Mouse (Mus musculus) thymus, postnatal 4 days (tissue): Measurements from ENCODE around the gene Ano2.

Experiments
- DNase-seq: peaks from one replicate; pipeline ENCODE4 v3.0.0; 2021

The Ano2 gene

DNA sequence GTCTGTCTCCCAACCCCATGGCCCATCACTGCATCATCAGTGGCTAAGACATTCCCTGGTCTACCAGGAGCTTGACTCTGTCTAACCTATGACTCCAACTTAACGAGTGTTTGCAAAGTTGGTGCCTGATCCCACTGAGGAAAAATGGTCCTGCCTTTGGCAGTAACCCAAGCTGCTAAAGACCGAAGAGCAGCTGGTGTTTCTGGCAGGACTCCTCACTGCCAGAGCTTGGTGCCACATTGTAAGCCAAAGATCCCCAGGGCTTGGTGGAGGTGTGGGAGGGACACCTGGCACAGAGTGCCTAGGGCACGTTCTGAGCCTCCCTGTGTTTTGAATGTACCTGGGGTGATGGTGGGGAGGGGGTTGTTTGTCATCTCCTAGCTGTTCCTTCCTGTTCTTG is 232.5 kb downstream of the Ano2 start:
- DNase-seq, result no peak

- DNase-seq, result no peak
These were observed 234.8 kb downstream of the Ano2 start for GRCm38 (mm10) chr6:125924979-125925378.

- no peak for DNase-seq
These were observed 235.6 kb downstream of the Ano2 start for GRCm38 (mm10) chr6:125925861-125926260.

DNA sequence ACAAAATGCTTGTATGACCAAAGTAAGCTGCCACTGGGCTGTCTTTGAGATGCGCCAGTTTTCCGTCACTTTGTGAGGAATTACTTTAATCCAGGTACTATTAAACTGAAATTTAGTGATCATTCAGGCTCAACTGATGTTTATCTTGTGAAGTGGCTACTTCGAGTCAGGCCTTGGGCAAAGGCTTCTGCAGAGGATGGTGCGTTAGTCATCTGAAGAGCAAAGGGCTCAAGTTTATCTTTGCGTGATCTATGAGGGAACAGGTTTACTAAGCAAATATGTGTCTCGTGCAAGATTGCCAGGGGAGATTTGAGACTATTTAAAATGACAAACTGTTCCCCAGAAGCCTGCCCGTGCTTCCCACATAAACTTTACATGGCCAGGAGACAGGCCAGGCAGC is 241.7 kb downstream of the Ano2 start:
- DNase-seq, result no peak

DNA sequence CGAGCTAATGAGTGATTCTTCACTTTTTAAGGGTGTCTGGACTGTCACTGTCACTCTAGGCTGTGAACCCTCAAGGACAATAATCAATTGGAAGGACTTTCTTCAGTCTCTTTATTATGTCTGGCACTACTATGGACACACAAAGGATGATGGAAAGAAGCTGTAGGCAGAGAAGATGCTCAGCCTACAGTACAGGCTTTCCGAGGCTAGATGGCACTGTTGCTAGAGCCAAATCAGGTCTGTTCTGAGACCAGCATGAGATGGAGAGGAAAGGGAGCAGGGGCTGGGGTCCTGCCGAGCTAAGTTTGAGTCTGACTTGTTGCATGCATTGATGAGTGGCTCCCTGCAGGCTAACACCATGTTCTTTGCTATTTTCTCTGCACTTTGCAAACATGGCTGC is 264.7 kb downstream of the Ano2 start:
- no peak for DNase-seq

DNA sequence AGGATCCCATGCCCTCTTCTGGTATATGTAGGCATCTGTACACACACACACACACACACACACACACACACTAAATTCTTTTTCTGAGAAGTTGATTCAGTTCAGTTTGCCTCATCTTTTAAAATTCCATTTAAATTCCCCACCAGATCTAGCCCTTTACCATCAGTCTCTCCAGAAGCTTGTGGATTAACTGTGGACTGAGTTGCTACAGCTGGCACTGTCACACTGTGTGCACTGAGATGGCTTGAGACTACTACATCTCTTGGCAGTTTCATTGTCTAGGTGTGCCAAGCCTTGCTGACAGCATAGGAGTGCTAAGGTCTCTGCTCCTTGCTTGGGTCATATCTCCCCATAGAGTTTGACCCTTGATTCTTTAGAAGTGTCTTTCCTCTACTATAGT is 283.3 kb downstream of the Ano2 start:
- no peak for DNase-seq

GRCm38 (mm10) chr6:125975788-125976465 is 285.7 kb downstream of the Ano2 start:
- no peak for DNase-seq

DNA sequence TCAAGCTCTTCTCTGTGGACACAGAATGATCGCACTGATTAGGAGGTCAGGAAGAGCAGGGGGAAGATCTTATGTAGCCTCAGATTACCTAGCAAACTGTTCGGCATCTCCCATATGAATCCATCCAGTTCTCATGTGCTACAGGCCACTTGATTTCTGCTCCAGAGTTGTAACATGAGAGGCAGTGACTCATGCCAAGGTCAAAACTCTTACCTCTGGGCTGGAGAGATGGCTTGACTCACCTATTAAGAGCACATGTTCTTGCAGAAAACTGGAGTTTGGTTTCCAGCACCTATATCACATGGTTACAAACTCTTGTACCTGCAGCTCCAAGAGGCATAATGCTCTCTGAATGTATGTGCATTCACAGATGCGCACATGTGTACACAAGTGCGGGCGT is 289.4 kb downstream of the Ano2 start:
- DNase-seq, result no peak

DNA sequence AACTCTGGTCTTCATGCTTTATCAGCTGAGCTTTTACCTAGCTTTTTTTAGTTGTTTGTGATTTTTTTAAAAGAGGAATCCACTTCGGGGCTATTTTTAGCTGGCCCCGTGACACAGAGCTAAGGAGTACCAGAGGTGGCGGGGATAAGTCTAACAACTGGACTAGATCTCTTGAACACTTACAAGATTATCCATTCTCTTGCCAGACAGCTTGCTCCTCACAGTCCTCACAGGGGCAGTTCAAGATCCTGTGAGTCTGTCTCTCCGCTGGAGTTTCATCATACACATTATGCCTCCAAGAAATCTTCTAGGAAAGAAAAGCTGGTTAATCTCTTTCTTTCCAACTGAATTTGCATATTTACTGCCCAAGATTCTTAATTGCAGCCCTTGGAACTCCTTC is 293.8 kb downstream of the Ano2 start:
- no peak for DNase-seq

DNA sequence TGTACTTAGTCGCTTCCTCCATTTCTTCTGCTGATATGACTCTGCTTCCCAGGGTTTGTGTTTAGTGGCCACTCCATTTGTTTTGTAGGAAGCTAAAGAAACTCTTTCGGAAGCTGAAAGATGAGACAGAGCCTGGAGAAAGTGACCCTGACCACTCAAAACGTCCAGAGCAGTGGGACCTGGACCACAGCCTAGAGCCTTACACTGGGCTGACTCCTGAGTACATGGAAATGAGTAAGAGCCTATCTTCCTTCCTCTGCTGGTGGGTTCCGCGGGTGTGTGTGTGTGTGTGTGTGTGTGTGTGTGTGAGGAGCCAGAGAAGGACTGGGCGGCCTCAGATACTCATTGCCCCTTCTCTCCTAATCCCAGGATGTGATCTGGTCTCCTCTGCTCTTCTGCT is 302.5 kb downstream of the Ano2 start:
- no peak for DNase-seq

- DNase-seq, result no peak
These were observed 311.6 kb downstream of the Ano2 start for GRCm38 (mm10) chr6:126001797-126002196.

GRCm38 (mm10) chr6:126003002-126003742 is 313.0 kb downstream of the Ano2 start:
- no peak for DNase-seq

DNA sequence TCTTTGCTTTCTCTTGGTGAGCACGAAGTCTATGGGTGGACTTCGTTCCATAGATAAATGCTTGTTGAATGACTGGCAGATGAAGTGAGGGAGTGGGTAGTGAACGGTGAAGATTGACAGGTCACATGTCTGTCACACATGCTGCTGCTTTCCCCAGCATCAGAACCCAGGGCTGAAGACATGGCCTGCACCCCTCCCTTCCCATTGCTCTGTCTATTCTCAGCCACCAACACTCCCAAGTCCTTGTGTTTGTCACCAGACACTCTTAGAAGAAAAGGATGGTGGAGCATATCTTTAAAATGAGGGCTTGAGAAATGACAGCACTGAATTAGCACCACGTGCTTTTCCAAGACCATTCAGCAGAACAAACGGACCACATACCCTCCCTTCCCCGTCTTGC is 316.4 kb downstream of the Ano2 start:
- no peak for DNase-seq

DNA sequence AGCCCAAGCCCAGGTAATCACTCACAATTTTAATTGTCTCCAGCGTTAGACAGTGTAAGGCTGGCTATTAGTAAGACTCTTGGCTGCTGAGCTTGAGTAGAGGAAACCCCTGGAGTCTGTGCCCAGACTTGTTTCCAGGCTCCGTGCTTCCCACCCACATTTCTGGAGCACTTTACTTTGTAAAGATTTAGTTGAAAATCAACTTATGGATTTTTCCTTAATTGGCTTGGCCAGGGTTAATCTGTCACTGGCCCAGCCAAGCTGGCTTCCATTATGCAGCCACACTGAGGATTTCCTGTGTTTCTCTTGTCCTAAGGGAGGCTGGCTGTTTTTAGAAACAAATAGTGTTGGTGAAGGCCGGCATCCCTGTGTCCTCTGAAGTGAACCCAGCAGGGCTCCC is 318.9 kb downstream of the Ano2 start:
- DNase-seq, result no peak

DNA sequence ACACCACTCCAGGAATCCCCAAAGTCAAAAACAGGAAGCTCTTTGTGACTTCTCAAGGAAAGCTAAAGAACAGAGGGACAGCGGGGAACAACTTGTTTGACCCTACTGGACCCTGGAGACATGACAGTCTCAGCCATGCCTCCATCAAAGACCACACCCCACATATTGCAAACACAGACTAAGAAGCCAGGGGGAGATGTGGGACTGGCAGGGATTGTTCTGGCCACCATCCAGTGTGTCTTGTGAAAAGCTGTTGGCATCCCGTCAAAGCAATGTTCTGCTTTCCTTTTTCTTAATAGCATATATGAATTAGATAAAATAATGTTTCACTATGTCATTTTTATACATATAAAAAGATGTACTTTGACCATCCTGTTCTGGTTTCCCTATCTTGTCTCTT is 326.8 kb downstream of the Ano2 start:
- DNase-seq, result no peak

DNA sequence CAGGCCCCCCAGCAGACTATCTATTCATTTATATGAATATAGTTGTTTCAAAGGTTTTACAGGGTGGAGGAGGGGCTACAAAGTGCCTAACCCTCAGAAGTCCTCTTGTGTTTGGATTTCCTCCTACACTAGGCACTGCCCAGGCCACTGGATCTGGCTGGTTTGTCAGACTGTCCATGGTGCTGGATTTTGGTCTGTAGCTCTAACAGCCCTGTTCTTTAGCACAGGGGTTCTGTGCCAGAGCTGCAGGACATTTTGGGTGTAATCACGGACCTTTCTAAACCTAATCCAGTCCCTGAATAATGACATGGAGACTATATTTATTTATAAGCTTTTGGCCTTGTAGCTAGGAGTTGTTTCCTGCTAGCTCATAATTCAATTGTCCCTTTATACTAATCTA is 328.2 kb downstream of the Ano2 start:
- no peak for DNase-seq

- DNase-seq, result no peak
These were observed 343.6 kb downstream of the Ano2 start for GRCm38 (mm10) chr6:126033693-126034402.

DNA sequence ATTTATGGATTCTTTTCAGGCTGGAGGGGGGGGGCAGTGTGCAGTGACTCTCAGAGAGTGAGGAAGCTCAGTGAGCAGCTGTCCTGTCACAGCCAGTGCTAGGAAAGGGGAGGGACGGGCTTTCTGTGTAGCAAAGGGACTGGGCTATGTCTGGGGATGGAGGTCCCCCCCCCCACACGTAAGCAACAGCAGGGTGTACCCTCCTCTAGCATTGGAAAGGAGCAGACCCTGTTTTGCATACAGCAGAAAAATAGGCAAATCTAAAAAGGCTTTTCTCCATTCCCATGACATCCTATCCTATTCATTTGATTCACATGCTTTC is 344.1 kb downstream of the Ano2 start:
- DNase-seq, result no peak

DNA sequence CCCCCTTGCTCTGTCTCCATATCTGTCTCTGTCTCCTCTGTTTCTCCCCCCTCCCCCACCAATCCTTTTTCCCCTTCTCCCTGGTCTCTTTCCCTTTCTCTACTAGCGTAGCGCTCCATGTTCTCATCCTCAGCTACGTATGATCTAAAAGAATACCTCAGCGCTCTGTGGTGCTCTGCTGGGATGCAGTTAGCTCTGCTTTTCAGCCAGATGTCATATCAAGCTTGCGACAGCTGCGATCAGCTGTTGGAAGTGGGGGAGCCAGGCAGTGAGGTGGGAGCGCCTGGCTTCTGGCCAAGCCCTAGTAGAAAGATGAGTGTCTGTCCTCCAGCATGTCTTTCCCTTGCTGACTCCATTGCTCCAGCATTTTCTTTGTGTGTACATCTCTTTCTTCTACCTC is 344.5 kb downstream of the Ano2 start:
- no peak for DNase-seq

DNA sequence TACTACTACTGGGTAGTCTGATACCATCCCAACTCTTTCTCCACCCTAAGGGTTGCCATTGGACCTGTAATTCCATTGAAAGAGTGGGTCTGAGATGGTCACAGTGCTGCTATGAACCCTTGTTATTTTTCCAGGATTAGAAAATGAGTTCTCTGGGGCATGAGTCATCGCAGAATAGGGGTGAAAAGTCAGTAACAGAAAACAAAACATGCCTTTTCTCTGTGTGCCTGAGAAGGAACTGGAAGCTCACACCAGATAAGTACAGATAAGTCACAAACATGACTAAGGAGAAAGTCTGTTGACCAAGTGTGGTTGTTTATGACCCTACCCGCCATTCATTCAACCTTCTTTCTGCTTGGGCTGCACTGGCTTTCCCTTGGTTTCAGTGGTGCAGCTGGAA is 345.4 kb downstream of the Ano2 start:
- no peak for DNase-seq

DNA sequence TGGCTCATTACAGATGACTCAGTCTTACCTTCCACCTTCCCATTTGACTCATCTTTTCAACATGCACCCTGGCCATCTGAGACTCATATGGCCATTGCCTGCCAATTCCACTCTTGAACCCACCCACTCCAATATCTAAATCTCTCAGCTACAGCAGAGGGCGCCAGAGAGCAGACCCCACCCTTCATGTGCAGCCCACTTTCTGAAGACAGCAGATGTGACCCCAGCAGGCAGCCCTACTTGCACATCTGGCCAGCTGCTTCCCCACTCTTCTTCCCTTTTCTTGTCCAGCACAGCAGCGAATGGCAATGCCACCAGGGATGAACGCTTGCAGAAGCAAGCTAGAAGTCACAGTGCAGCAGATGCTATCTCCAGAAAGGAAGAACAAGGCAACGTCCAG is 355.7 kb downstream of the Ano2 start:
- peak; percentile 54 for DNase-seq

GRCm38 (mm10) chr6:126048206-126048605 is 358.0 kb downstream of the Ano2 start:
- no peak for DNase-seq

- DNase-seq, result no peak
These were observed 362.9 kb downstream of the Ano2 start for GRCm38 (mm10) chr6:126053136-126053535.

DNA sequence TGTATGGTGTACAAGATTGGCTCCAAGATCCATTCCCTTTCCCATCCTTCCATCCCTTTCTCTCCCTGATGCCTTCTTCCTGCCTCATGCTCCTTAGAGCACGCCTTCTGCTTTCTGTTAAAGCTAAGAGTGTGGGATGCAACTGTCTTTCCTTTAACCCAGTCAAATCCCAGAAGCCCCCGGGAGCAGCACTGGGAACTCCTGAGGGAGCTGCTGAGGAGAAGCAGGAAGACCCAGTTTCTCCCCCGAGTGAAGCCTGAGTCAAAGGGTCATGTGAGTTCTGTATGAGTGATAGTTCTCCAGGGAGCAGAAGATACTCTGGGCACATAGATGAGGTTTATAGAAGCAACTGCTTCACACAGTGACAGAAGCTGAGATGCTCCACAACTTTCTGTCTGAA is 367.5 kb downstream of the Ano2 start:
- no peak for DNase-seq
